Mouse (Mus musculus) layer of hippocampus, adult 6 months (tissue): ENCODE results near the gene Cblb. TPM values are rescaled to one million over a fixed set of nuclear protein-coding genes. Genes with fewer than 3 reads are reported as not detected.

Source experiments
- long read RNA-seq, 2 experiments: library from polyadenylated mRNA; unstranded; transcript quantifications; one replicate each; pipeline ENCODE4 v2.0.0; 2019 to 2020
- polyA plus RNA-seq: library from polyadenylated mRNA; unstranded; fragments of <200 nt; fragmentation: Nextera tagmentation; gene quantifications from 2 replicates; pipeline ENCODE4 v1.2.3, GENCODE M21; 2021

The Cblb gene
- polyA plus RNA-seq, result 4.6 and 4.7 TPM in 2 replicates
- long read RNA-seq, experiment 1, partial matches to known transcripts, result 0 of 1 reads
- long read RNA-seq, experiment 1, other reads (novel, unspliced or antisense), result 1 of 1 reads
- long read RNA-seq, experiment 2, full-length matches to known transcripts, result 11 of 16 reads
- long read RNA-seq, experiment 2, partial matches to known transcripts, result 1 of 16 reads
- long read RNA-seq, experiment 2, other reads (novel, unspliced or antisense), result 4 of 16 reads

GRCm38 (mm10) chr16:52031091-52031689 is at the start of gene Cblb:
Gene Cblb, plus strand, starts transcription at chr16:52031225.

